Mouse (Mus musculus) heart, embryonic 12.5 days (tissue): ENCODE results near the gene Hsd17b11. TPM values are rescaled to one million over a fixed set of nuclear protein-coding genes. Genes with fewer than 3 reads are reported as not detected.
A peak's percentile ranks its signal among the peaks of the same experiment; 100 is the strongest.
"Not testable (repeated sequence)": the region's sequence is repeated elsewhere in the genome, so short reads cannot be mapped to it uniquely, and the experiment has no call there.

ENCODE experiments used
- ATAC-seq: fragments of 200-750 bp; cut with Nextera tagmentation; 2 replicates; pipeline ENCODE4 v1.8.0; 2017; ENCODE audit warnings: moderate TSS enrichment, moderate library complexity; ENCODE audit not compliant: insufficient number of reproducible peaks, low FRiP score
- H3K27ac ChIP-seq: fragments of 300-500 bp; sonication (generic); 2 replicates; pipeline ENCODE4 v1.5.1; 2016; ENCODE audit warnings: mild to moderate bottlenecking, moderate library complexity; ENCODE audit not compliant: poor library complexity, severe bottlenecking
- H3K27me3 ChIP-seq: fragments of 300-500 bp; sonication (generic); replicated peaks from 2 replicates; pipeline ENCODE4 v1.6.1; 2016; ENCODE audit warnings: mild to moderate bottlenecking, moderate library complexity
- H3K36me3 ChIP-seq: fragments of 300-500 bp; sonication (generic); 2 replicates; pipeline ENCODE4 v1.6.1; 2016; ENCODE audit warnings: mild to moderate bottlenecking, moderate library complexity
- H3K4me1 ChIP-seq: fragments of 300-500 bp; sonication (generic); replicated peaks from 2 replicates; pipeline ENCODE4 v1.6.1; 2016; ENCODE audit warnings: mild to moderate bottlenecking
- H3K4me2 ChIP-seq: fragments of 300-500 bp; sonication (generic); 2 replicates; pipeline ENCODE4 v1.6.1; 2016; ENCODE audit warnings: mild to moderate bottlenecking, moderate library complexity
- H3K4me3 ChIP-seq: fragments of 300-500 bp; sonication (generic); 2 replicates; pipeline ENCODE4 v1.5.1; 2016; ENCODE audit warnings: mild to moderate bottlenecking
- H3K9ac ChIP-seq: fragments of 300-500 bp; sonication (generic); 2 replicates; pipeline ENCODE4 v1.6.1; 2016; ENCODE audit warnings: mild to moderate bottlenecking, moderate library complexity
- H3K9me3 ChIP-seq: fragments of 300-500 bp; sonication (generic); replicated peaks from 2 replicates; pipeline ENCODE4 v1.6.1; 2016; ENCODE audit warnings: mild to moderate bottlenecking, moderate library complexity
- WGBS: fragments of 180-500 bp; shearing (Covaris S2); methylation state at CpG from one replicate; pipeline ENCODE4 v1.1.7; 2016; 5-methylcytosine and 5-hydroxymethylcytosine counted together
- polyA plus RNA-seq: library from polyadenylated mRNA; unstranded; fragments of >200 nt; fragmentation: Nextera tagmentation; extraction: Ambion mirVana; gene quantifications from 2 replicates; pipeline ENCODE4 v1.2.1, GENCODE M21; 2016

The Hsd17b11 gene
- polyA plus RNA-seq, 1 experiment from 2014 or later: 3.9 TPM

GRCm38 (mm10) chr5:104032434-104033097 lies 10.8 kb upstream of the Hsd17b11 start:
- Histone ChIP-seq H3K9me3 (no peaks in the 10 kb centered on the region), H3K4me1 (no peaks in the 10 kb centered on the region), H3K27me3 (no peaks in the 10 kb centered on the region), H3K27ac (no peak overlapping the region), H3K9ac (no peak overlapping the region), H3K4me2 (no peak overlapping the region), H3K4me3 (no peak overlapping the region), H3K36me3 (no peaks in the 10 kb centered on the region)
- 47% methylated on average over 2 of the region's 2 CpGs for WGBS
- ATAC-seq: no peak

GRCm38 (mm10) chr5:104025245-104025854 lies 3.6 kb upstream of the Hsd17b11 start:
- peaks cover 23% of the 10 kb centered on the region for H3K4me1 ChIP-seq
- H3K4me2 ChIP-seq: peak overlapping the region; percentile 52
- no peaks in the 10 kb centered on the region for H3K36me3 ChIP-seq
- ATAC-seq: no peak; the same call in 1 of the 2 replicates
- H3K27me3 ChIP-seq: no peaks in the 10 kb centered on the region
- H3K27ac ChIP-seq: peak overlapping the region; percentile 8; the same call in 1 of the 2 replicates
- H3K4me3 ChIP-seq: no peak overlapping the region
- no peak overlapping the region; the same call in 1 of the 2 replicates for H3K9ac ChIP-seq
- no peaks in the 10 kb centered on the region for H3K9me3 ChIP-seq
- 28% methylated on average over 17 of the region's 17 CpGs for WGBS

DNA sequence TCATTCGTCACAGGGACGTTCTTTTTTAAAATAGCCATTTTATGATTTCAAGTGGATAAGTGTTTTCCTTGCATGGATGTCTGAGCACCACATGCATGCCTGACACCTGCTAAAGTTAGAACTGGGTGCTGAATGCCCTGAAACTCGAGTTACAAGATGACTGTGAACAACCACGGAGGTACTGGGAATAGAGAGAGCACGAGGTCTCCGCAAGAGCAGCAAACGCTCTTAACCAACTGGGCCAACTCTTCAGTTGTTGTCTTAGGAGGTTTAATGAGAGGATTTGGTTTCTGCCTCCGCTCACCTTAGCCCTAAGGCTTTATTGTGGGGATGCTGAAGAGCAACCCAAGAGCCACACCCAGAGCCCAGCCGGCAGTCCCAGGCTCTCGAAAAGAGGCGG lies 3.0 kb upstream of the Hsd17b11 start:
- Histone ChIP-seq H3K36me3 (no peaks in the 10 kb centered on the region), H3K27me3 (no peaks in the 10 kb centered on the region), H3K27ac (no peak overlapping the region), H3K4me1 (peaks cover 28% of the 10 kb centered on the region), H3K4me2 (peak overlapping the region; percentile 52), H3K9ac (no peak overlapping the region; the same call in 1 of the 2 replicates), H3K4me3 (no peak overlapping the region), H3K9me3 (no peaks in the 10 kb centered on the region)
- no peak for ATAC-seq
- WGBS: 49% methylated on average over 11 of the region's 11 CpGs

DNA sequence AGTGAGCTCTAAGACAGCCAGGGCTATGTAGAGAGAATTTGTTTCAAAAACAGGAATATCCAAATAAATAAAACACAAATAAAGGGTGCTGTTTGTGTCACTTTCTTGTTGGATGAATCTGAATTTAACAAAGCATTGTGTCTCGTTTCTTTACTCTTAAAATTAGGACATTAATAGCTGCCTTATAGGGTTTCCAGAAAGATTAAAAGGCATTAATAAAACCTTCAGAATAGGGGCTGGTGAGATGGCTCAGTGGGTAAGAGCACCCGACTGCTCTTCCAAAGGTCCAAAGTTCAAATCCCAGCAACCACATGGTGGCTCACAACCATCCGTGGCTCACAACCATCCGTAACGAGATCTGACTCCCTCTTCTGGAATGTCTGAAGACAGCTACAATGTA lies 2.5 kb upstream of the Hsd17b11 start:
- not testable (repeated sequence) for H3K4me3 ChIP-seq, H3K9ac ChIP-seq, H3K36me3 ChIP-seq, H3K27ac ChIP-seq, H3K4me2 ChIP-seq, H3K27me3 ChIP-seq, ATAC-seq, H3K9me3 ChIP-seq
- WGBS: 80% methylated on average over 5 of the region's 5 CpGs
- peaks cover 34% of the 10 kb centered on the region for H3K4me1 ChIP-seq

- Histone ChIP-seq H3K4me2 (no peak overlapping the region), H3K27ac (no peak overlapping the region), H3K27me3 (no peaks in the 10 kb centered on the region), H3K9ac (no peak overlapping the region), H3K4me3 (no peak overlapping the region), H3K4me1 (peaks cover 38% of the 10 kb centered on the region), H3K36me3 (no peaks in the 10 kb centered on the region), H3K9me3 (no peaks in the 10 kb centered on the region)
- ATAC-seq: no peak
- 74% methylated on average over 8 of the region's 8 CpGs for WGBS
Observed at GRCm38 (mm10) chr5:104023289-104024020, 1.7 kb upstream of the Hsd17b11 start.

DNA sequence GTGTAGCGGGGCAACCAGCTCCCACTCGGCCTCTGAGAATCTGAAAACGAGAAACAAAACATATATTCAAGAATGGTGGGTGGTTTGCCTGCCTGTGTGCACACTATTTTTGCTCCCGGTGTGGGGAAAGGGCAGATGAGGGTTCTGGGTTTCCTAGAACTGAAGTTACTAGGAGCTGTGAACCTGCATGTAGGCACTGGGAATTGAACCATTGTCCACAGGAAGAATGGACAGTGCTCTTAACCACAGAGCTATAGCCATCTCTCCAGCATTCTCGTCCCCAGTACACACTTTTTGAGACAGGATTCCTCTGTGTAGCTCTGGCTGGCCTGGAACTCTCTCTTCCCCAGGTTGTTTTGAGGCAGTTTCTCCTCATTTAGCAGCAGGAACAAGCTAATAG lies 839 bp upstream of the Hsd17b11 start:
- Histone ChIP-seq H3K36me3 (peaks cover 7% of the 10 kb centered on the region; the same call in 1 of the 2 replicates), H3K4me1 (peaks cover 38% of the 10 kb centered on the region), H3K9me3 (no peaks in the 10 kb centered on the region), H3K27ac (peak overlapping the region; percentile 81), H3K9ac (no peak overlapping the region), H3K4me2 (peak overlapping the region; percentile 66), H3K27me3 (no peaks in the 10 kb centered on the region), H3K4me3 (peak overlapping the region; percentile 65)
- ATAC-seq: no peak
- WGBS: 46% methylated on average over 5 of the region's 5 CpGs

- no peak overlapping the region for H3K9ac ChIP-seq
- no peaks in the 10 kb centered on the region for H3K4me1 ChIP-seq
- H3K4me3 ChIP-seq: no peak overlapping the region
- H3K36me3 ChIP-seq: peaks cover 33% of the 10 kb centered on the region
- H3K27me3 ChIP-seq: no peaks in the 10 kb centered on the region
- H3K9me3 ChIP-seq: no peaks in the 10 kb centered on the region
- ATAC-seq: no peak
- H3K4me2 ChIP-seq: no peak overlapping the region
- H3K27ac ChIP-seq: 0 out of 2 replicates have a peak overlapping the region, but pooled peaks have one; percentile 15
Observed at GRCm38 (mm10) chr5:104011419-104011818, 10.3 kb downstream of the Hsd17b11 start.

GRCm38 (mm10) chr5:104010261-104010660 lies 11.5 kb downstream of the Hsd17b11 start:
- Histone ChIP-seq H3K9me3 (no peaks in the 10 kb centered on the region), H3K4me1 (no peaks in the 10 kb centered on the region), H3K4me2 (no peak overlapping the region), H3K27me3 (no peaks in the 10 kb centered on the region), H3K9ac (no peak overlapping the region), H3K27ac (no peak overlapping the region), H3K36me3 (peaks cover 32% of the 10 kb centered on the region), H3K4me3 (no peak overlapping the region)
- 91% methylated on average over 7 of the region's 7 CpGs for WGBS
- no peak for ATAC-seq

GRCm38 (mm10) chr5:104009421-104009820 lies 12.3 kb downstream of the Hsd17b11 start:
- Histone ChIP-seq H3K9me3 (no peaks in the 10 kb centered on the region), H3K27ac (no peak overlapping the region), H3K9ac (no peak overlapping the region), H3K4me1 (no peaks in the 10 kb centered on the region), H3K4me3 (no peak overlapping the region), H3K4me2 (no peak overlapping the region), H3K36me3 (peaks cover 32% of the 10 kb centered on the region), H3K27me3 (no peaks in the 10 kb centered on the region)
- ATAC-seq: no peak
- 91% methylated on average over 3 of the region's 3 CpGs for WGBS

DNA sequence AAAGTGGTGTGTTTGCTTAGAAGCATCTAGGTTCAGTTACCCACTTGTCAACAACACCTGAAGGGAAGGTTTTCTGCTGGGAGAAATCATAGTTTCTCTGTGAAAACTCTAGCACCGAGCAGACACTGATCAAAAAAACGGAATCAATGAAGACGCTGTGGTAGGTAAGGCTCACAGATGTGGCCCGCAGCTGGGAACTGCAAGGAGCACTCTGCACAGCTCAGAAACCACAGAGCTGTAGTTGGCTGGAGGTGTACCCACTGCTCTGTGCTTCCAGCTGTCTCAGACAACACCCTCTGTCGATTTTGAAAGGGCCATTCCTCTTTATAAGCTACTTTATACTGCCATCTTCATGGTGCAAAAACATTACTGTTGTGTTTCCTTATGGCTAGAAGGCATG lies 13.9 kb downstream of the Hsd17b11 start:
- Histone ChIP-seq H3K27me3 (no peaks in the 10 kb centered on the region), H3K4me3 (no peak overlapping the region), H3K36me3 (peaks cover 39% of the 10 kb centered on the region), H3K9me3 (no peaks in the 10 kb centered on the region), H3K27ac (no peak overlapping the region), H3K9ac (no peak overlapping the region), H3K4me2 (no peak overlapping the region), H3K4me1 (no peaks in the 10 kb centered on the region)
- 76% methylated on average over 5 of the region's 5 CpGs for WGBS
- ATAC-seq: no peak

DNA sequence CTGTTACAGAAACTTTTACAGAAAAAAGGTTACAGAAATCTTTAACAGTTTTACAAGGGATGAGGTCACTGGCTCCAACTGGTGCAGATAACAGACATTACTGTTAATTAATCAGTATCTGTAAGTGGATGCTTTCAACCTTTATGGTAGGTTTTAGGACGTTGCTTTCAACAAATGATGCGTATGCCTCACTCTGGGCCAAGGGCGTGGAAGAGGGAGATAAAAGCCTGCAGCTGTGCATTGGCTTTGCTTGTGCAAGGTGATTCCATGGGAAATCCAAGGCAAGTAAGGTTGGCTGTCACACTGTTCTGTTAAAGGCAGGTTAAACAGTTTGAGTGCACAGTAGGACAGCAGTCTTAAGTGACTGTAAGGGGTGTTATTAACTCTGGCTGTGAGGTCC lies 14.9 kb downstream of the Hsd17b11 start:
- no peak for ATAC-seq
- H3K36me3 ChIP-seq: peaks cover 46% of the 10 kb centered on the region
- 66% methylated on average over 3 of the region's 3 CpGs for WGBS

More for the DNA sequence above, 14.9 kb downstream of the Hsd17b11 start:
- no peak overlapping the region for H3K4me3 ChIP-seq
- no peaks in the 10 kb centered on the region for H3K9me3 ChIP-seq
- H3K4me2 ChIP-seq: no peak overlapping the region
- H3K27me3 ChIP-seq: no peaks in the 10 kb centered on the region
- no peak overlapping the region for H3K27ac ChIP-seq
- H3K4me1 ChIP-seq: no peaks in the 10 kb centered on the region
- H3K9ac ChIP-seq: no peak overlapping the region
